Mouse (Mus musculus) kidney, embryonic 16.5 days (tissue): Measurements from ENCODE around the gene Mpc1. TPM values are rescaled to one million over a fixed set of nuclear protein-coding genes. Genes with fewer than 3 reads are reported as not detected.
"Not testable (repeated sequence)": the region's sequence is repeated elsewhere in the genome, so short reads cannot be mapped to it uniquely, and the experiment has no call there.

ENCODE experiments used
- ATAC-seq: fragments of 200-750 bp; cut with Nextera tagmentation; 2 replicates; pipeline ENCODE4 v1.8.0; 2017; ENCODE audit warnings: moderate TSS enrichment; ENCODE audit not compliant: low FRiP score, low TSS enrichment
- H3K27ac ChIP-seq: fragments of 300-500 bp; sonication (generic); 2 replicates; pipeline ENCODE4 v1.5.1; 2014; ENCODE audit warnings: low read length
- H3K27me3 ChIP-seq: fragments of 300-500 bp; sonication (generic); 2 replicates; pipeline ENCODE4 v1.6.1; 2014; ENCODE audit warnings: low read length, control low read depth, mixed read lengths; ENCODE audit not compliant: insufficient read depth
- H3K36me3 ChIP-seq: fragments of 300-500 bp; sonication (generic); 2 replicates; pipeline ENCODE4 v1.6.1; 2014; ENCODE audit warnings: low read length, control low read depth, mixed read lengths; ENCODE audit not compliant: insufficient read depth
- H3K4me1 ChIP-seq: fragments of 300-500 bp; sonication (generic); 2 replicates; pipeline ENCODE4 v1.6.1; 2014; ENCODE audit warnings: low read length, control low read depth, mixed read lengths; ENCODE audit not compliant: insufficient read depth
- H3K4me2 ChIP-seq: fragments of 300-500 bp; sonication (generic); replicated peaks from 2 replicates; pipeline ENCODE4 v1.6.1; 2014; ENCODE audit warnings: low read depth, low read length
- H3K4me3 ChIP-seq: fragments of 300-500 bp; sonication (generic); 2 replicates; pipeline ENCODE4 v1.5.1; 2014; ENCODE audit warnings: mild to moderate bottlenecking, low read length
- H3K9ac ChIP-seq: fragments of 300-500 bp; sonication (generic); replicated peaks from 2 replicates; pipeline ENCODE4 v1.6.1; 2014; ENCODE audit warnings: low read length
- H3K9me3 ChIP-seq: fragments of 300-500 bp; sonication (generic); 2 replicates; pipeline ENCODE4 v1.6.1; 2016; ENCODE audit warnings: low read length, control low read depth
- WGBS: fragments of 180-500 bp; shearing (Covaris S2); extraction: QIAGEN DNeasy Blood & Tissue Kit; methylation state at CpG from one replicate; pipeline ENCODE4 v1.1.7; 2014; 5-methylcytosine and 5-hydroxymethylcytosine counted together
- polyA plus RNA-seq: library from polyadenylated mRNA; unstranded; fragments of >200 nt; fragmentation: Nextera tagmentation; extraction: Ambion mirVana; gene quantifications from 2 replicates; pipeline ENCODE4 v1.2.1, GENCODE M21; 2015

The Mpc1 gene
- polyA plus RNA-seq, 1 experiment from 2014 or later = 202 TPM

- 75% methylated on average over 4 of the region's 4 CpGs for WGBS
These were observed 36.5 kb upstream of the Mpc1 start for GRCm38 (mm10) chr17:8246102-8246754.

GRCm38 (mm10) chr17:8251704-8252103 is 31.0 kb upstream of the Mpc1 start:
- no peak for ATAC-seq
- Histone ChIP-seq H3K4me3 (no peak overlapping the region), H3K27ac (no peak overlapping the region), H3K4me2 (no peak overlapping the region), H3K27me3 (no peaks in the 10 kb centered on the region), H3K4me1 (no peaks in the 10 kb centered on the region), H3K9me3 (no peaks in the 10 kb centered on the region), H3K36me3 (no peaks in the 10 kb centered on the region), H3K9ac (no peak overlapping the region)
- 92% methylated on average over 7 of the region's 7 CpGs for WGBS

More at GRCm38 (mm10) chr17:8246102-8246754, 36.5 kb upstream of the Mpc1 start:
- H3K4me2 ChIP-seq = no peak overlapping the region
- no peaks in the 10 kb centered on the region for H3K4me1 ChIP-seq
- no peak overlapping the region for H3K4me3 ChIP-seq
- H3K9ac ChIP-seq = no peak overlapping the region
- 0 out of 2 replicates have a peak overlapping the region, but pooled peaks have one; percentile 18 for H3K27ac ChIP-seq
- ATAC-seq = no peak
- no peaks in the 10 kb centered on the region for H3K27me3 ChIP-seq
- no peaks in the 10 kb centered on the region for H3K9me3 ChIP-seq
- H3K36me3 ChIP-seq = no peaks in the 10 kb centered on the region

GRCm38 (mm10) chr17:8254268-8254667 is 28.4 kb upstream of the Mpc1 start:
- no peaks in the 10 kb centered on the region for H3K27me3 ChIP-seq
- 0 out of 2 replicates have a peak overlapping the region, but pooled peaks have one; percentile 25 for H3K27ac ChIP-seq
- H3K9ac ChIP-seq = no peak overlapping the region
- ATAC-seq = 0 out of 2 replicates have a peak, but pooled peaks have one; percentile 54
- no peak overlapping the region for H3K4me2 ChIP-seq
- H3K4me3 ChIP-seq = no peak overlapping the region
- H3K36me3 ChIP-seq = no peaks in the 10 kb centered on the region
- H3K4me1 ChIP-seq = no peaks in the 10 kb centered on the region
- no peaks in the 10 kb centered on the region for H3K9me3 ChIP-seq

- no peak overlapping the region for H3K27ac ChIP-seq
- no peak overlapping the region for H3K4me3 ChIP-seq
- no peak overlapping the region for H3K4me2 ChIP-seq
- no peak overlapping the region for H3K9ac ChIP-seq
- 64% methylated on average over 3 of the region's 3 CpGs for WGBS
- H3K27me3 ChIP-seq = no peaks in the 10 kb centered on the region
- no peak for ATAC-seq
- no peaks in the 10 kb centered on the region for H3K36me3 ChIP-seq
- H3K9me3 ChIP-seq = no peaks in the 10 kb centered on the region
- no peaks in the 10 kb centered on the region for H3K4me1 ChIP-seq
These were observed 27.8 kb upstream of the Mpc1 start for GRCm38 (mm10) chr17:8254914-8255313.

- no peak overlapping the region for H3K4me3 ChIP-seq
- no peak overlapping the region for H3K4me2 ChIP-seq
- no peak overlapping the region for H3K27ac ChIP-seq
- no peak overlapping the region for H3K9ac ChIP-seq
- ATAC-seq = no peak
- no peaks in the 10 kb centered on the region for H3K36me3 ChIP-seq
- H3K4me1 ChIP-seq = no peaks in the 10 kb centered on the region
- no peaks in the 10 kb centered on the region for H3K27me3 ChIP-seq
- H3K9me3 ChIP-seq = no peaks in the 10 kb centered on the region
- whole genome bisulfite sequencing = 85% methylated on average over 6 of the region's 6 CpGs
These were observed 27.1 kb upstream of the Mpc1 start for GRCm38 (mm10) chr17:8255583-8255982.

- Histone ChIP-seq H3K27me3 (no peaks in the 10 kb centered on the region), H3K9ac (no peak overlapping the region), H3K27ac (no peak overlapping the region), H3K4me1 (no peaks in the 10 kb centered on the region), H3K36me3 (no peaks in the 10 kb centered on the region), H3K4me3 (no peak overlapping the region), H3K9me3 (no peaks in the 10 kb centered on the region), H3K4me2 (no peak overlapping the region)
- 73% methylated on average over 8 of the region's 8 CpGs for WGBS
- no peak for ATAC-seq
These were observed 25.7 kb upstream of the Mpc1 start for GRCm38 (mm10) chr17:8256982-8257381.

GRCm38 (mm10) chr17:8264638-8265037 is 18.1 kb upstream of the Mpc1 start:
- WGBS = 6% methylated on average over 6 of the region's 7 CpGs
- H3K4me3 ChIP-seq, H3K27me3 ChIP-seq, H3K9ac ChIP-seq, H3K27ac ChIP-seq, H3K4me1 ChIP-seq, ATAC-seq, H3K4me2 ChIP-seq, H3K36me3 ChIP-seq, H3K9me3 ChIP-seq: not testable (repeated sequence)

GRCm38 (mm10) chr17:8272054-8272749 is 10.5 kb upstream of the Mpc1 start:
- Histone ChIP-seq H3K27me3 (0 out of 2 replicates have a peak, but pooled peaks cover 3% of the 10 kb centered on the region), H3K9me3 (no peaks in the 10 kb centered on the region), H3K4me1 (no peaks in the 10 kb centered on the region), H3K4me2 (no peak overlapping the region), H3K4me3 (no peak overlapping the region), H3K9ac (no peak overlapping the region), H3K36me3 (no peaks in the 10 kb centered on the region), H3K27ac (no peak overlapping the region)
- no peak for ATAC-seq
- 39% methylated on average over 6 of the region's 6 CpGs for WGBS

- H3K4me1 ChIP-seq = no peaks in the 10 kb centered on the region
- H3K9ac ChIP-seq = no peak overlapping the region
- no peaks in the 10 kb centered on the region for H3K36me3 ChIP-seq
- no peaks in the 10 kb centered on the region for H3K9me3 ChIP-seq
- 0 out of 2 replicates have a peak, but pooled peaks cover 3% of the 10 kb centered on the region for H3K27me3 ChIP-seq
- no peak overlapping the region for H3K4me2 ChIP-seq
- H3K4me3 ChIP-seq = no peak overlapping the region
- H3K27ac ChIP-seq = no peak overlapping the region
- 55% methylated on average over 6 of the region's 6 CpGs for WGBS
- no peak for ATAC-seq
These were observed 9.8 kb upstream of the Mpc1 start for GRCm38 (mm10) chr17:8272951-8273350.

- no peak overlapping the region for H3K4me2 ChIP-seq
- no peak for ATAC-seq
- no peak overlapping the region for H3K9ac ChIP-seq
- H3K9me3 ChIP-seq = no peaks in the 10 kb centered on the region
- H3K4me3 ChIP-seq = no peak overlapping the region
- H3K27me3 ChIP-seq = 0 out of 2 replicates have a peak, but pooled peaks cover 3% of the 10 kb centered on the region
- no peaks in the 10 kb centered on the region for H3K36me3 ChIP-seq
- H3K27ac ChIP-seq = no peak overlapping the region
- 73% methylated on average over 4 of the region's 4 CpGs for WGBS
- no peaks in the 10 kb centered on the region for H3K4me1 ChIP-seq
These were observed 6.6 kb upstream of the Mpc1 start for GRCm38 (mm10) chr17:8276071-8276470.
